Mouse (Mus musculus): ENCODE measurements around the gene Hnf4a. TPM values are rescaled to one million over a fixed set of nuclear protein-coding genes. Genes with fewer than 3 reads are reported as not detected.

Hnf4a gene
- polyA plus RNA-seq, 2 experiments: 11.6 to 22.9 TPM

DNA sequence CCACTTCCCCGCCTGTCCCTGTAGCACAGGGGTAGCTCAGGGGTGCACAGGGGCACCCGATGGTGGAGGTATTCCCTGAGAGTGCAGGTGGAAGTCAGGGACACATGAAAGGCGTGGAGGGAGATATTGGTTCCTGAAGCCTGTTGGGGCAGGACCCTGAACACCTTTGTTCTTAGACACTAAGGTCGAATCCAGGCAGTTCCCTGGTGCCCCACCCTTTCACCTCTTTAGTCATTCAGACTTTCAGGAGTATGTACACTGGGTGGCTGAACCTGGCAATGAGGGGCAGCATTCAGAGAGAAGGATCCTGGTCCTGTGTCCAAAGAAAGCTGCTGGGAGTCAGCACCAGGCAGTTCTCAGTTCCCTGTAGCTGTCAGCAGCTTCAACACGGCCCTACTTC, 44.2 kb upstream of the Hnf4a start:
- no peaks in the 10 kb centered on the region for H3K9me3 ChIP-seq (ENCODE audit: control insufficient read depth, low read length)
- 51% methylated on average over 5 of the region's 5 CpGs for WGBS (ENCODE audit: insufficient replicate concordance)
- no peak overlapping the region for H3K4me3 ChIP-seq (ENCODE audit: insufficient read depth in 1 of 2, low read depth in 2 of 2, low read length in 2 of 2)
- no peaks in the 10 kb centered on the region for H3K4me1 ChIP-seq (replicated peaks; ENCODE audit: control insufficient read depth in 2 of 2, insufficient read depth in 2 of 2, low read length in 1 of 2)
- ATAC-seq (ENCODE audit: insufficient read depth): no peak
- no peaks in the 10 kb centered on the region for H3K36me3 ChIP-seq (replicated peaks; ENCODE audit: control insufficient read depth, insufficient read depth, low read depth)
- no peak for DNase-seq (ENCODE audit: low read depth in 3 of 3, low spot score in 3 of 3)
- TF ChIP-seq EP300 (IDR thresholded peaks at IDR 0.05; ENCODE audit: low read depth) (no peak), CTCF (IDR thresholded peaks at IDR 0.05; ENCODE audit: low read depth) (no peak)
- no peak overlapping the region for H3K9ac ChIP-seq (replicated peaks)
- no peak overlapping the region for H3K4me2 ChIP-seq (ENCODE audit: low read depth)
- no peak overlapping the region for H3K27ac ChIP-seq
- peaks cover 2% of the 10 kb centered on the region; the same call in 1 of the 2 replicates for H3K27me3 ChIP-seq (ENCODE audit: control insufficient read depth, insufficient read depth, low read length)

DNA sequence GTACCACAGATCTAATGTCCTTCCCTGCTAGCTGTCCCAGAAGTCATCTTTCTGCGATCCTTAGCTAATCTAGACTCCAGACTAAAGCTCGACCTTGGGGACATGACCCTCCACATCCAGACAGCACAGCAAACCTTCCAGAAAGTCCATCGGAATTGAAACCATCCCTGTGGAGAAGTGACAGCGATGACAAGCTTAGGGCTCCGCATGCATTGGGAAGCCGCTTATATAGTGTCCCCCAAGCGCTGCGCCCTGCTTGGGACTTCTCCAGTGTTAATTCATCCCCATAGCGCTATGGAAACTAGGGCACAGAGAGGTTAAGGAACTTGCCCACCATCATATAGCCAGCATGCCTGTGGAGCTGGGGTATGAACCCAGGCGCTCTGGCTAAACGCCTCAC, 43.8 kb upstream of the Hnf4a start:
- WGBS (ENCODE audit: insufficient replicate concordance): 66% methylated on average over 11 of the region's 11 CpGs
- H3K4me2 ChIP-seq (ENCODE audit: low read depth): no peak overlapping the region
- DNase-seq (ENCODE audit: low read depth in 3 of 3, low spot score in 3 of 3) (no peak), ATAC-seq (ENCODE audit: insufficient read depth) (no peak)
- no peak overlapping the region for H3K4me3 ChIP-seq (ENCODE audit: insufficient read depth in 1 of 2, low read depth in 2 of 2, low read length in 2 of 2)
- H3K9me3 ChIP-seq (ENCODE audit: control insufficient read depth, low read length): no peaks in the 10 kb centered on the region
- no peak overlapping the region for H3K27ac ChIP-seq
- TF ChIP-seq CTCF (IDR thresholded peaks at IDR 0.05; ENCODE audit: low read depth) (no peak), EP300 (IDR thresholded peaks at IDR 0.05; ENCODE audit: low read depth) (no peak)
- no peaks in the 10 kb centered on the region for H3K36me3 ChIP-seq (replicated peaks; ENCODE audit: control insufficient read depth, insufficient read depth, low read depth)
- H3K9ac ChIP-seq (replicated peaks): no peak overlapping the region
- H3K27me3 ChIP-seq (ENCODE audit: control insufficient read depth, insufficient read depth, low read length): peaks cover 2% of the 10 kb centered on the region; the same call in 1 of the 2 replicates
- no peaks in the 10 kb centered on the region for H3K4me1 ChIP-seq (replicated peaks; ENCODE audit: control insufficient read depth in 2 of 2, insufficient read depth in 2 of 2, low read length in 1 of 2)

GRCm38 (mm10) chr2:163463251-163463769, 43.3 kb upstream of the Hnf4a start:
- ATAC-seq (ENCODE audit: insufficient read depth): no peak
- no peak for DNase-seq (ENCODE audit: low read depth in 3 of 3, low spot score in 3 of 3)
- H3K27ac ChIP-seq: no peak overlapping the region
- no peak overlapping the region for H3K9ac ChIP-seq (replicated peaks)
- H3K36me3 ChIP-seq (replicated peaks; ENCODE audit: control insufficient read depth, insufficient read depth, low read depth): no peaks in the 10 kb centered on the region
- no peak overlapping the region for H3K4me3 ChIP-seq (ENCODE audit: insufficient read depth in 1 of 2, low read depth in 2 of 2, low read length in 2 of 2)
- no peaks in the 10 kb centered on the region for H3K9me3 ChIP-seq (ENCODE audit: control insufficient read depth, low read length)
- no peaks in the 10 kb centered on the region for H3K4me1 ChIP-seq (replicated peaks; ENCODE audit: control insufficient read depth in 2 of 2, insufficient read depth in 2 of 2, low read length in 1 of 2)
- no peak overlapping the region for H3K4me2 ChIP-seq (ENCODE audit: low read depth)
- WGBS (ENCODE audit: insufficient replicate concordance): 45% methylated on average over 10 of the region's 10 CpGs
- peaks cover 2% of the 10 kb centered on the region; the same call in 1 of the 2 replicates for H3K27me3 ChIP-seq (ENCODE audit: control insufficient read depth, insufficient read depth, low read length)
- TF ChIP-seq CTCF (IDR thresholded peaks at IDR 0.05; ENCODE audit: low read depth): no peak
- TF ChIP-seq EP300 (IDR thresholded peaks at IDR 0.05; ENCODE audit: low read depth): no peak

DNA sequence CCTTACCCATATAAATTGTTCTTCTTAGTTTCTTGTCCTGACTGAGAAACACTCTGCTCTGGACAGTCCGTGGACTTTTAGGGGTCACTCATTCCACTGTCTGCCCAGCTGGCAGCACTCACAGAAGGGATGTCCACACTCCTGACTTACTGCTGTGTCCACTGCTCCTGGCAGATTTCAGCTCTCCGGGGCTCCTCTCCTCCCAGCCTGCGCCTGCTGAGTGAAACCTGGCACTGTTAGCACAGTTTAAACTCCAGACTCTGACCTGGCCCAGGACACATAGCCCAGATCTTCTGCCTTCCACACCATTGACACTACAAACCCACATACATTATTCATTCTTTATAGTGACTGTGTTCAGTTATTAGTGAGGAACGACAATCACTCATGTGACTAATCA, 42.6 kb upstream of the Hnf4a start:
- H3K27me3 ChIP-seq (ENCODE audit: control insufficient read depth, insufficient read depth, low read length): peaks cover 2% of the 10 kb centered on the region; the same call in 1 of the 2 replicates
- TF ChIP-seq CTCF (IDR thresholded peaks at IDR 0.05; ENCODE audit: low read depth): no peak
- no peak for TF ChIP-seq EP300 (IDR thresholded peaks at IDR 0.05; ENCODE audit: low read depth)
- H3K9ac ChIP-seq (replicated peaks): no peak overlapping the region
- ATAC-seq (ENCODE audit: insufficient read depth): no peak
- no peak overlapping the region for H3K27ac ChIP-seq
- DNase-seq (ENCODE audit: low read depth in 3 of 3, low spot score in 3 of 3): no peak
- 0 out of 2 replicates have a peak, but pooled peaks cover under 1% of the 10 kb centered on the region for H3K36me3 ChIP-seq (replicated peaks; ENCODE audit: control insufficient read depth, insufficient read depth, low read depth)
- no peaks in the 10 kb centered on the region for H3K9me3 ChIP-seq (ENCODE audit: control insufficient read depth, low read length)
- H3K4me2 ChIP-seq (ENCODE audit: low read depth): no peak overlapping the region
- no peaks in the 10 kb centered on the region for H3K4me1 ChIP-seq (replicated peaks; ENCODE audit: control insufficient read depth in 2 of 2, insufficient read depth in 2 of 2, low read length in 1 of 2)
- WGBS (ENCODE audit: insufficient replicate concordance): 64% methylated on average over 4 of the region's 4 CpGs
- H3K4me3 ChIP-seq (ENCODE audit: insufficient read depth in 1 of 2, low read depth in 2 of 2, low read length in 2 of 2): no peak overlapping the region

GRCm38 (mm10) chr2:163464562-163464961, 42.0 kb upstream of the Hnf4a start:
- Histone ChIP-seq H3K9me3 (ENCODE audit: control insufficient read depth, low read length) (no peaks in the 10 kb centered on the region), H3K36me3 (replicated peaks; ENCODE audit: control insufficient read depth, insufficient read depth, low read depth) (0 out of 2 replicates have a peak, but pooled peaks cover 2% of the 10 kb centered on the region), H3K27me3 (ENCODE audit: control insufficient read depth, insufficient read depth, low read length) (no peaks in the 10 kb centered on the region), H3K9ac (replicated peaks) (no peak overlapping the region), H3K27ac (no peak overlapping the region), H3K4me3 (ENCODE audit: insufficient read depth in 1 of 2, low read depth in 2 of 2, low read length in 2 of 2) (no peak overlapping the region), H3K4me2 (ENCODE audit: low read depth) (no peak overlapping the region), H3K4me1 (replicated peaks; ENCODE audit: control insufficient read depth in 2 of 2, insufficient read depth in 2 of 2, low read length in 1 of 2) (no peaks in the 10 kb centered on the region)
- ATAC-seq (ENCODE audit: insufficient read depth): no peak
- WGBS (ENCODE audit: insufficient replicate concordance): 60% methylated on average over 6 of the region's 6 CpGs
- TF ChIP-seq EP300 (IDR thresholded peaks at IDR 0.05; ENCODE audit: low read depth) (no peak), CTCF (IDR thresholded peaks at IDR 0.05; ENCODE audit: low read depth) (no peak)
- no peak for DNase-seq (ENCODE audit: low read depth in 3 of 3, low spot score in 3 of 3)
